Mouse (Mus musculus) MEL (cell line): ENCODE results near the gene Dmpk. TPM values are rescaled to one million over a fixed set of nuclear protein-coding genes. Genes with fewer than 3 reads are reported as not detected.

Experiments
- DNase-seq: peaks from one replicate; pipeline ENCODE4 v3.0.0; 2011; ENCODE audit warnings: low read depth, low spot score
- H3K27ac ChIP-seq: 2 replicates; pipeline ENCODE4 v1.5.1; 2012; ENCODE audit warnings: low read depth, mild to moderate bottlenecking, control low read depth, low read length, moderate library complexity; ENCODE audit not compliant: control insufficient read depth
- H3K27me3 ChIP-seq, 2 experiments: fragments of 150-350 bp in 1 of 2; sonication (generic) in 1 of 2; 2 replicates each; pipeline ENCODE4 v1.6.1; 2012; ENCODE audit warnings: low read length in 2 of 2, mild to moderate bottlenecking in 2 of 2, improper control_type of control experiment in 1 of 2, moderate library complexity in 1 of 2; ENCODE audit not compliant: insufficient read depth in 2 of 2, control insufficient read depth in 1 of 2
- H3K36me3 ChIP-seq, 2 experiments: 2 replicates each; pipeline ENCODE4 v1.6.1; 2012 to 2014; ENCODE audit warnings: low read length in 2 of 2, improper control_type of control experiment in 1 of 2, inconsistent platforms in 1 of 2, mild to moderate bottlenecking in 1 of 2; ENCODE audit not compliant: insufficient read depth in 2 of 2, control insufficient read depth in 1 of 2
- H3K4me1 ChIP-seq, 2 experiments: fragments of 150-350 bp in 1 of 2; sonication (generic) in 1 of 2; 2 replicates each; pipeline ENCODE4 v1.6.1; 2012; ENCODE audit warnings: low read length in 2 of 2, improper control_type of control experiment in 1 of 2, mild to moderate bottlenecking in 1 of 2; ENCODE audit not compliant: insufficient read depth in 2 of 2, control insufficient read depth in 1 of 2
- H3K4me3 ChIP-seq, 2 experiments: fragments of 150-350 bp in 1 of 2; sonication (generic) in 1 of 2; 2 replicates each; pipeline ENCODE4 v1.5.1; 2012; ENCODE audit warnings: low read depth in 2 of 2, low read length in 2 of 2, mild to moderate bottlenecking in 2 of 2, moderate library complexity in 2 of 2, control low read depth in 1 of 2, improper control_type of control experiment in 1 of 2; ENCODE audit not compliant: control insufficient read depth in 1 of 2, insufficient read depth in 1 of 2
- H3K79me2 ChIP-seq: 2 replicates; pipeline ENCODE4 v1.6.1; 2012; ENCODE audit warnings: mild to moderate bottlenecking, low read length, moderate library complexity; ENCODE audit not compliant: control insufficient read depth, poor library complexity, insufficient read depth
- H3K9ac ChIP-seq: 2 replicates; pipeline ENCODE4 v1.6.1; 2012; ENCODE audit warnings: low read depth, mild to moderate bottlenecking, control low read depth, low read length, moderate library complexity; ENCODE audit not compliant: control insufficient read depth, poor library complexity, severe bottlenecking
- H3K9me3 ChIP-seq: fragments of 150-350 bp; sonication (generic); replicated peaks from 2 replicates; pipeline ENCODE4 v1.6.1; 2012; ENCODE audit warnings: mild to moderate bottlenecking, low read length, improper control_type of control experiment, moderate library complexity; ENCODE audit not compliant: insufficient read depth
- BHLHE40 ChIP-seq: IDR thresholded peaks from 2 replicates; pipeline ENCODE4 v1.6.1; 2012; ENCODE audit warnings: low read depth, mild to moderate bottlenecking, inconsistent platforms, low read length, improper control_type of control experiment, borderline replicate concordance
- CHD1 ChIP-seq: IDR thresholded peaks from 2 replicates; pipeline ENCODE4 v1.6.1; 2012; ENCODE audit warnings: low read depth, mild to moderate bottlenecking, inconsistent platforms, low read length, improper control_type of control experiment
- CHD2 ChIP-seq: IDR thresholded peaks from 2 replicates; pipeline ENCODE4 v1.6.1; 2011; ENCODE audit warnings: low read length, improper control_type of control experiment
- CTCF ChIP-seq, 3 experiments: IDR thresholded peaks in 2 of 3; conservative IDR thresholded peaks in 1 of 3; 2 replicates each; pipeline ENCODE4 v1.5.1; 2011 to 2012; ENCODE audit warnings: low read length in 3 of 3, low read depth in 2 of 3, mild to moderate bottlenecking in 2 of 3, improper control_type of control experiment in 1 of 3, inconsistent platforms in 1 of 3, mixed read lengths in 1 of 3, moderate library complexity in 1 of 3; ENCODE audit not compliant: control insufficient read depth in 1 of 3, insufficient read depth in 1 of 3, poor library complexity in 1 of 3, severe bottlenecking in 1 of 3
- E2F4 ChIP-seq: IDR thresholded peaks from 2 replicates; pipeline ENCODE4 v1.6.1; 2011; ENCODE audit warnings: low read depth, low read length, improper control_type of control experiment, borderline replicate concordance
- ELF1 ChIP-seq: IDR thresholded peaks from 2 replicates; pipeline ENCODE4 v1.6.1; 2014; ENCODE audit warnings: low read depth, mild to moderate bottlenecking, inconsistent platforms, low read length, improper control_type of control experiment, moderate library complexity
- EP300 ChIP-seq, 2 experiments: IDR thresholded peaks; 2 replicates each; pipeline ENCODE4 v1.6.1; 2011; ENCODE audit warnings: improper control_type of control experiment in 2 of 2, low read length in 2 of 2, low read depth in 1 of 2, mild to moderate bottlenecking in 1 of 2
- GABPA ChIP-seq: IDR thresholded peaks from 2 replicates; pipeline ENCODE4 v1.6.1; 2012; ENCODE audit warnings: low read depth, mild to moderate bottlenecking, inconsistent platforms, low read length, improper control_type of control experiment, moderate library complexity
- GATA1 ChIP-seq: IDR thresholded peaks from 2 replicates; pipeline ENCODE4 v1.6.1; 2011; ENCODE audit warnings: low read depth, low read length, improper control_type of control experiment
- KAT2A ChIP-seq: conservative IDR thresholded peaks from 2 replicates; pipeline ENCODE4 v1.6.1; 2012; ENCODE audit warnings: low read depth, low read length, improper control_type of control experiment, inconsistent platforms
- MAFK ChIP-seq: IDR thresholded peaks from 2 replicates; pipeline ENCODE4 v1.6.1; 2011; ENCODE audit warnings: low read depth, mild to moderate bottlenecking, low read length, improper control_type of control experiment, borderline replicate concordance
- MAX ChIP-seq: IDR thresholded peaks from 2 replicates; pipeline ENCODE4 v1.6.1; 2011; ENCODE audit warnings: low read length, improper control_type of control experiment
- MAZ ChIP-seq: IDR thresholded peaks from 2 replicates; pipeline ENCODE4 v1.6.1; 2012; ENCODE audit warnings: low read depth, mild to moderate bottlenecking, inconsistent platforms, low read length, improper control_type of control experiment
- MEF2A ChIP-seq: IDR thresholded peaks from 2 replicates; pipeline ENCODE4 v1.6.1; 2014; ENCODE audit warnings: low read depth, mild to moderate bottlenecking, inconsistent platforms, low read length, improper control_type of control experiment; ENCODE audit not compliant: poor library complexity, insufficient replicate concordance, severe bottlenecking; ENCODE audit errors: extremely low read depth
- MXI1 ChIP-seq: IDR thresholded peaks from 2 replicates; pipeline ENCODE4 v1.6.1; 2011; ENCODE audit warnings: mild to moderate bottlenecking, low read depth, low read length, improper control_type of control experiment
- MYB ChIP-seq: IDR thresholded peaks from 2 replicates; pipeline ENCODE4 v1.6.1; 2011; ENCODE audit warnings: mild to moderate bottlenecking, low read depth, low read length, improper control_type of control experiment
- NELFE ChIP-seq: IDR thresholded peaks from 2 replicates; pipeline ENCODE4 v1.6.1; 2011; ENCODE audit warnings: low read depth, low read length, improper control_type of control experiment
- POLR2AphosphoS2 ChIP-seq: IDR thresholded peaks from 2 replicates; pipeline ENCODE4 v1.6.1; 2011; ENCODE audit warnings: low read length, improper control_type of control experiment
- POLR2AphosphoS5 ChIP-seq: IDR thresholded peaks from 2 replicates; pipeline ENCODE4 v1.6.1; 2012; ENCODE audit warnings: low read depth, borderline replicate concordance, mild to moderate bottlenecking, inconsistent platforms, low read length, moderate library complexity, mixed read lengths
- RAD21 ChIP-seq: IDR thresholded peaks from 2 replicates; pipeline ENCODE4 v1.6.1; 2011; ENCODE audit warnings: mild to moderate bottlenecking, low read depth, low read length, improper control_type of control experiment
- TAL1 ChIP-seq: IDR thresholded peaks from 2 replicates; pipeline ENCODE4 v1.6.1; 2012; ENCODE audit warnings: mild to moderate bottlenecking, inconsistent platforms, low read length, moderate library complexity, mixed read lengths
- TBP ChIP-seq: IDR thresholded peaks from 2 replicates; pipeline ENCODE4 v1.8.0; 2011; ENCODE audit warnings: low read depth, low read length, improper control_type of control experiment
- UBTF ChIP-seq: IDR thresholded peaks from 2 replicates; pipeline ENCODE4 v1.6.1; 2012; ENCODE audit warnings: low read depth, mild to moderate bottlenecking, inconsistent platforms, low read length, improper control_type of control experiment, moderate library complexity, borderline replicate concordance; ENCODE audit not compliant: insufficient read depth
- USF1 ChIP-seq: IDR thresholded peaks from 2 replicates; pipeline ENCODE4 v1.6.1; 2014; ENCODE audit warnings: low read depth, mild to moderate bottlenecking, inconsistent platforms, low read length, improper control_type of control experiment, moderate library complexity
- USF2 ChIP-seq, 2 experiments: IDR thresholded peaks; 2 replicates each; pipeline ENCODE4 v1.6.1; 2011 to 2012; ENCODE audit warnings: improper control_type of control experiment in 2 of 2, low read length in 2 of 2, borderline replicate concordance in 1 of 2, inconsistent platforms in 1 of 2, low read depth in 1 of 2, mild to moderate bottlenecking in 1 of 2; ENCODE audit not compliant: insufficient read depth in 1 of 2
- polyA plus RNA-seq, 2 experiments: library from polyadenylated mRNA; stranded (reverse) in 1 of 2; unstranded in 1 of 2; fragments of >175 nt in 1 of 2; fragments of >200 nt in 1 of 2; gene quantifications; 2 replicates each; pipeline versions ENCODE4 v1.2.1 to v1.2.4; 2012; ENCODE audit warnings: low replicate concordance in 2 of 2, low read depth in 1 of 2; ENCODE audit not compliant: insufficient read length in 2 of 2, insufficient read depth in 1 of 2, missing spikeins in 1 of 2
- total RNA-seq: library from RNA; depleted of rRNA; stranded (reverse); fragments of 300-350 nt; gene quantifications from 2 replicates; pipeline ENCODE4 v1.2.3, GENCODE M21; 2012

Gene Dmpk
- total and polyA plus RNA-seq, 3 experiments, result 5.4 to 29.3 TPM; not detected in 1

DNA sequence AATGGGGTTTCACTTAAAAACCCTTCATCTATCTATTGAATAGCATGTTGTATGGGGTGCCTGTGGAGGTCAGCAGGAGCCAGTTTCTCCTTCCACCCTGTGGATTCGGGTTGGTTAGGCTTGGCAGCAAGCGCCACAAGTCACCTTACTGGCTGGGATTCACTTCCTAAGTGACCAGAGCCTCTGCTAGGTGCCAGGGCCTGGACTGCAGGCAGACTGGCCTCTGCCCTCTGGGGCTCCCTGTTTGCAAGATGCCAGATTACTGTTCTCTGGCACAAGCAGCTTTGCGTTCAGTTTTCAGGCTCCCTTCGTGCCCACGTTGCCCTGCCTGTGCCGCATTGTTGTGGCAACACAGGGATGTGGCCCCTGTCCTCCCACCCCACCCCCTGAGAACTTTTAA, 41.1 kb downstream of the Dmpk start:
- Histone ChIP-seq H3K27me3 (no peaks in the 10 kb centered on the region), H3K4me3 (no peak overlapping the region), H3K27ac (no peak overlapping the region), H3K79me2 (peaks cover 15% of the 10 kb centered on the region), H3K9me3 (no peaks in the 10 kb centered on the region), H3K4me1 (peaks cover 2 to 4% of the 10 kb centered on the region in 2 experiments; a peak in 2 of 4 replicates), H3K36me3 (peaks cover 0 to 7% of the 10 kb centered on the region in 2 experiments; a peak in 2 of 4 replicates), H3K9ac (no peak overlapping the region)
- no peak for DNase-seq
- TF ChIP-seq E2F4 (no peak), POLR2AphosphoS2 (no peak), TBP (no peak), CHD1 (no peak), GABPA (no peak), TAL1 (no peak), MYB (no peak), NELFE (no peak), UBTF (no peak), GATA1 (no peak), BHLHE40 (no peak), USF1 (no peak), USF2 (IDR thresholded peaks at IDR 0.05; ENCODE audit: borderline replicate concordance in 1 of 2, insufficient read depth in 1 of 2, low read depth in 1 of 2, low read length in 2 of 2) (no peak), MEF2A (no peak), MAX (no peak), EP300 (IDR thresholded peaks at IDR 0.05; ENCODE audit: low read depth in 1 of 2, low read length in 2 of 2) (no peak), KAT2A (no peak), MXI1 (no peak)

DNA sequence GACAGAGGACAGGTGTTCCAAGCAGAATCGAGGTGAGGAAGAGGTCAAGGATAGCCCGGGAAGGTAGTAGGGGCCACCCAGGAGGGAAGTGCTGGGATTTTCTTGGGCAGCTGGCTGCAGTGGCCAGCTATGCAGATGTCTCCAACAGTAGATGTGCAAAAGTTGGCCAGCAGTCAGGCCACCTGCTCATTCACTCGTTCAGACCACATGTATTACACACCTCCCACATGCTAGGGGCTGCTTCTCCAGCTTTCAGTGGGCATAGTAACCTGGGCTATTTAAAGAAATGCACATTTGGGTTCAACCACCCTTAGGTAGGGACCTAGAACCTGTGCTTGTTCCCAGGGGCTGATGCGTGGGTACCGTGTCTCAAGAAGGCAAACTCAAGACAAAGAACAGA, 44.1 kb downstream of the Dmpk start:
- no peak for DNase-seq
- H3K4me1 ChIP-seq, result peaks cover 0 to 4% of the 10 kb centered on the region in 2 experiments; a peak in 2 of 4 replicates

More for the DNA sequence above, 44.1 kb downstream of the Dmpk start:
- H3K27me3 ChIP-seq, result no peaks in the 10 kb centered on the region
- H3K79me2 ChIP-seq, result no peaks in the 10 kb centered on the region; the same call in 1 of the 2 replicates
- H3K9ac ChIP-seq, result no peak overlapping the region
- H3K9me3 ChIP-seq, result no peaks in the 10 kb centered on the region
- no peak overlapping the region for H3K27ac ChIP-seq
- TF ChIP-seq NELFE (no peak), BHLHE40 (no peak), MEF2A (no peak), MAX (no peak), RAD21 (no peak), USF2 (IDR thresholded peaks at IDR 0.05; ENCODE audit: borderline replicate concordance in 1 of 2, insufficient read depth in 1 of 2, low read depth in 1 of 2, low read length in 2 of 2) (no peak), POLR2AphosphoS5 (no peak), MAZ (no peak), CTCF (IDR thresholded peaks at IDR 0.05 in 2 of 3, conservative IDR thresholded peaks at IDR 0.05 in 1 of 3; ENCODE audit: control insufficient read depth in 1 of 3, insufficient read depth in 1 of 3, low read depth in 2 of 3, low read length in 3 of 3, poor library complexity in 1 of 3, severe bottlenecking in 1 of 3) (no peak), ELF1 (no peak), MYB (no peak), CHD2 (no peak), USF1 (no peak), MAFK (no peak), TBP (no peak), EP300 (IDR thresholded peaks at IDR 0.05; ENCODE audit: low read depth in 1 of 2, low read length in 2 of 2) (no peak)
- H3K36me3 ChIP-seq, result 0 out of 4 replicates have a peak, but pooled peaks cover 0 to 2% of the 10 kb centered on the region in 2 experiments
- H3K4me3 ChIP-seq, result no peak overlapping the region
